Mouse (Mus musculus): ENCODE results near the gene Fcnb.

DNA sequence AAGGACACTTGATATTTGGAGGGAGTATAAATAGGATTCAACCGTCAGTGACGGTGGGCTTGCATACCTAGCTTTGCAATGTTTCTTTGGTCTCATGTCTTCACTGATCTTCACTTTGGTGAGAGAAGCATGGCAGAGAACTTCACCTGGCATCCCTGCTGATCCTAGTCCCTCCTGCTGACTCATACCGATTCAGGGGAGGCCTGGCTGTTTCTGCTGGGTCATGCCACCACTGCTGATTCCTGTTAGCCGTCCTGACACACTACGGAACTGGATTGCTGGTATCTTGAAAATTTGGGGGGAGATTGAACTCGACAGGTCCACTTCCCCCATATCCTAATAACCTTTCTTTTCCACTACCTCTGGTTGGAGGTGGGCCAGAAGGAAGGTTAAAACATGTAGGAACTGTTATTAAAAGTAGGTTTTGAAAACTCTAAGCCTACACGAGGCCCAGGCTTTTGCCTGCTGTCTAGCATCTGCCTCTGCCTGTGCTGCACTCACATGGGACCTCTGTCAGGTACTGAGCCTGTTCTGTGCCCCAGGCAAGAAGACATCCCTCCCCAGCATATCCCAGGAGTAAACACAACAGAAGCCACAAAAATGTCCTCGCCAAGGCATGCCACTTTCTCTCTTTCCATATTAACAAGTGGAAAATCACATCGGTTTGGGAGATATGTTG lies 39.6 kb downstream of the Fcnb start:
- TF ChIP-seq CTCF (IDR thresholded peaks at IDR 0.05; ENCODE audit: low read depth, low read length) (no peak), POLR2AphosphoS5 (IDR thresholded peaks at IDR 0.05; ENCODE audit: insufficient replicate concordance, low read depth, low read length) (no peak), GATA1 (IDR thresholded peaks at IDR 0.05; ENCODE audit: borderline replicate concordance, low read length) (no peak), TAL1 (conservative IDR thresholded peaks at IDR 0.05; ENCODE audit: low read depth, low read length) (no peak)

All from G1E (cell line).